ENCODE assay signal across 1 mouse cellular context in genomic region chr11:77467784-77468183, GRCm38 (mm10).
TF ChIP-seq lines count a peak whose summit lies in the region.

No protein-coding gene starts in this region.

TF ChIP-seq in CH12.LX, 34 proteins besides CTCF, POLR2A, EP300 and RAD21:
- TF ChIP-seq UBTF (IDR thresholded peaks at IDR 0.05; ENCODE audit: low read depth, low read length) (no peak; the same call in 1 of the 2 replicates), CHD1 (IDR thresholded peaks at IDR 0.05; ENCODE audit: low read depth, low read length) (no peak), CHD2 (IDR thresholded peaks at IDR 0.05; ENCODE audit: low read length) (no peak), ZC3H11A (IDR thresholded peaks at IDR 0.05; ENCODE audit: low read depth, low read length) (0 out of 2 replicates have a peak, but pooled peaks have one; percentile 5), USF2 (conservative IDR thresholded peaks at IDR 0.05; ENCODE audit: low read depth, low read length) (no peak), MAFK (IDR thresholded peaks at IDR 0.05; ENCODE audit: insufficient replicate concordance, low read length) (peak; percentile 65; the same call in 1 of the 2 replicates), ZNF384 (IDR thresholded peaks at IDR 0.05; ENCODE audit: low read depth, low read length) (no peak), TBP (conservative IDR thresholded peaks at IDR 0.05; ENCODE audit: low read depth, low read length) (no peak), SMC3 (IDR thresholded peaks at IDR 0.05; ENCODE audit: low read depth, low read length) (peak; percentile 87), TCF12 (IDR thresholded peaks at IDR 0.05; ENCODE audit: low read depth, low read length) (peak; percentile 61; the same call in 1 of the 2 replicates), ETS1 (conservative IDR thresholded peaks at IDR 0.05; ENCODE audit: low read depth, low read length) (no peak), ZMIZ1 (IDR thresholded peaks at IDR 0.05; ENCODE audit: low read depth, low read length) (no peak), POLR2AphosphoS2 (IDR thresholded peaks at IDR 0.05; ENCODE audit: low read depth, low read length) (no peak), GABPA (IDR thresholded peaks at IDR 0.05; ENCODE audit: insufficient replicate concordance, low read depth, low read length) (no peak), IRF4 (IDR thresholded peaks at IDR 0.05; ENCODE audit: low read depth, low read length) (peak; percentile 49), NRF1 (IDR thresholded peaks at IDR 0.05; ENCODE audit: low read depth, low read length) (peak; percentile 36; the same call in 1 of the 2 replicates), KAT2A (IDR thresholded peaks at IDR 0.05; ENCODE audit: insufficient replicate concordance, low read length) (no peak), JUN (IDR thresholded peaks at IDR 0.05; ENCODE audit: insufficient read depth, low read depth, low read length) (no peak), SIN3A (IDR thresholded peaks at IDR 0.05; ENCODE audit: low read length) (peak; percentile 40; the same call in 1 of the 2 replicates), E2F4 (IDR thresholded peaks at IDR 0.05; ENCODE audit: insufficient replicate concordance, low read depth, low read length) (no peak), MAZ (IDR thresholded peaks at IDR 0.05; ENCODE audit: low read depth, low read length) (peak; percentile 75), NELFE (IDR thresholded peaks at IDR 0.05; ENCODE audit: low read depth, low read length) (peak; percentile 56; the same call in 1 of the 2 replicates), HCFC1 (IDR thresholded peaks at IDR 0.05; ENCODE audit: low read depth, low read length) (no peak; the same call in 1 of the 2 replicates), BHLHE40 (IDR thresholded peaks at IDR 0.05; ENCODE audit: low read depth, low read length) (no peak; the same call in 1 of the 2 replicates), PAX5 (IDR thresholded peaks at IDR 0.05; ENCODE audit: low read length) (no peak), MYC (IDR thresholded peaks at IDR 0.05; ENCODE audit: low read depth, low read length) (0 out of 2 replicates have a peak, but pooled peaks have one; percentile 44), JUND (conservative IDR thresholded peaks at IDR 0.05; ENCODE audit: low read depth, low read length) (no peak), USF1 (IDR thresholded peaks at IDR 0.05; ENCODE audit: low read depth, low read length) (no peak), MXI1 (IDR thresholded peaks at IDR 0.05; ENCODE audit: low read depth, low read length) (0 out of 2 replicates have a peak, but pooled peaks have one; percentile 19), RCOR1 (conservative IDR thresholded peaks at IDR 0.05; ENCODE audit: low read depth, low read length) (no peak; the same call in 1 of the 2 replicates), MEF2A (IDR thresholded peaks at IDR 0.05; ENCODE audit: borderline replicate concordance, low read depth, low read length) (peak; percentile 25; the same call in 1 of the 2 replicates), ELF1 (IDR thresholded peaks at IDR 0.05; ENCODE audit: low read depth, low read length) (peak; percentile 37; the same call in 1 of the 2 replicates), ZKSCAN1 (IDR thresholded peaks at IDR 0.05; ENCODE audit: borderline replicate concordance, low read depth, low read length) (no peak), MAX (IDR thresholded peaks at IDR 0.05; ENCODE audit: low read length) (peak; percentile 39; the same call in 1 of the 2 replicates)
